Mouse (Mus musculus) ES-E14 (cell line): ENCODE results near the gene Spint4.

ENCODE experiments used
- HCFC1 ChIP-seq: IDR thresholded peaks from 2 replicates; pipeline ENCODE4 v1.6.1; 2012; ENCODE audit warnings: low read length, inconsistent platforms, borderline replicate concordance; ENCODE audit not compliant: insufficient read depth
- MAFK ChIP-seq: IDR thresholded peaks from 2 replicates; pipeline ENCODE4 v1.6.1; 2014; ENCODE audit warnings: mild to moderate bottlenecking, low read depth, low read length, inconsistent platforms; ENCODE audit not compliant: insufficient read depth

GRCm38 (mm10) chr2:164715005-164715404 lies 16.7 kb downstream of the Spint4 start, which contains the start of gene Spint5:
- TF ChIP-seq HCFC1 = no peak
- TF ChIP-seq MAFK = no peak
